Mouse (Mus musculus): ENCODE data around the gene Ppid. TPM values are rescaled to one million over a fixed set of nuclear protein-coding genes. Genes with fewer than 3 reads are reported as not detected.
"Not testable (repeated sequence)": the region's sequence is repeated elsewhere in the genome, so short reads cannot be mapped to it uniquely, and the experiment has no call there.

Gene Ppid
- polyA plus RNA-seq, 1 experiment from 2014 or later, result 207 TPM

- Histone ChIP-seq H3K27me3 (ENCODE audit: control insufficient read depth, insufficient read depth, low read length) (no peaks in the 10 kb centered on the region), H3K36me3 (ENCODE audit: control insufficient read depth, insufficient read depth, low read length) (no peaks in the 10 kb centered on the region), H3K4me1 (ENCODE audit: control insufficient read depth, insufficient read depth, low read length) (peaks cover 7% of the 10 kb centered on the region), H3K27ac (ENCODE audit: low read depth, low read length) (no peak overlapping the region), H3K4me3 (ENCODE audit: low read depth, low read length) (no peak overlapping the region), H3K4me2 (no peak overlapping the region), H3K9ac (ENCODE audit: low read length) (no peak overlapping the region), H3K9me3 (ENCODE audit: control insufficient read depth, low read length) (no peaks in the 10 kb centered on the region)
- 84% methylated on average over 3 of the region's 3 CpGs for WGBS
- DNase-seq (ENCODE audit: low spot score, missing footprints), result no peak
- no peak for ATAC-seq (ENCODE audit: low FRiP score)
Measured at GRCm38 (mm10) chr3:79569351-79569681, 21.8 kb upstream of the Ppid start.

- peaks cover 10% of the 10 kb centered on the region for H3K4me1 ChIP-seq (ENCODE audit: control insufficient read depth, insufficient read depth, low read length)
- H3K9ac ChIP-seq (ENCODE audit: low read length), result no peak overlapping the region
- H3K4me2 ChIP-seq, result no peak overlapping the region
- H3K27ac ChIP-seq (ENCODE audit: low read depth, low read length), result no peak overlapping the region
- no peaks in the 10 kb centered on the region for H3K9me3 ChIP-seq (ENCODE audit: control insufficient read depth, low read length)
- no peak overlapping the region for H3K4me3 ChIP-seq (ENCODE audit: low read depth, low read length)
- WGBS, result 73% methylated on average over 3 of the region's 3 CpGs
- H3K27me3 ChIP-seq (ENCODE audit: control insufficient read depth, insufficient read depth, low read length), result no peaks in the 10 kb centered on the region
- H3K36me3 ChIP-seq (ENCODE audit: control insufficient read depth, insufficient read depth, low read length), result no peaks in the 10 kb centered on the region
- DNase-seq (ENCODE audit: low spot score, missing footprints) (no peak), ATAC-seq (ENCODE audit: low FRiP score) (no peak)
Measured at GRCm38 (mm10) chr3:79572399-79572798, 18.7 kb upstream of the Ppid start.

GRCm38 (mm10) chr3:79573376-79573775 lies 17.8 kb upstream of the Ppid start:
- not testable (repeated sequence) for H3K4me3 ChIP-seq (ENCODE audit: low read depth, low read length); H3K36me3 ChIP-seq (ENCODE audit: control insufficient read depth, insufficient read depth, low read length); H3K27ac ChIP-seq (ENCODE audit: low read depth, low read length); ATAC-seq (ENCODE audit: low FRiP score); H3K4me2 ChIP-seq; H3K9ac ChIP-seq (ENCODE audit: low read length); H3K9me3 ChIP-seq (ENCODE audit: control insufficient read depth, low read length); H3K27me3 ChIP-seq (ENCODE audit: control insufficient read depth, insufficient read depth, low read length)
- 95% methylated on average over 5 of the region's 5 CpGs for WGBS
- H3K4me1 ChIP-seq (ENCODE audit: control insufficient read depth, insufficient read depth, low read length), result peaks cover 10% of the 10 kb centered on the region
- peak; percentile 61 for DNase-seq (ENCODE audit: low spot score, missing footprints)

GRCm38 (mm10) chr3:79574336-79574735 lies 16.8 kb upstream of the Ppid start:
- Histone ChIP-seq H3K4me3 (ENCODE audit: low read depth, low read length) (no peak overlapping the region), H3K27me3 (ENCODE audit: control insufficient read depth, insufficient read depth, low read length) (no peaks in the 10 kb centered on the region), H3K27ac (ENCODE audit: low read depth, low read length) (no peak overlapping the region), H3K4me2 (no peak overlapping the region), H3K9ac (ENCODE audit: low read length) (no peak overlapping the region), H3K4me1 (ENCODE audit: control insufficient read depth, insufficient read depth, low read length) (peaks cover 10% of the 10 kb centered on the region), H3K9me3 (ENCODE audit: control insufficient read depth, low read length) (no peaks in the 10 kb centered on the region), H3K36me3 (ENCODE audit: control insufficient read depth, insufficient read depth, low read length) (no peaks in the 10 kb centered on the region)
- 74% methylated on average over 3 of the region's 3 CpGs for WGBS
- ATAC-seq (ENCODE audit: low FRiP score) (no peak), DNase-seq (ENCODE audit: low spot score, missing footprints) (no peak)

- ATAC-seq (ENCODE audit: low FRiP score) (peak; percentile 58; the same call in 1 of the 2 replicates), DNase-seq (ENCODE audit: low spot score, missing footprints) (peak; percentile 82)
- Histone ChIP-seq H3K27ac (ENCODE audit: low read depth, low read length) (no peak overlapping the region), H3K9me3 (ENCODE audit: control insufficient read depth, low read length) (no peaks in the 10 kb centered on the region), H3K4me2 (no peak overlapping the region), H3K9ac (ENCODE audit: low read length) (no peak overlapping the region), H3K4me3 (ENCODE audit: low read depth, low read length) (no peak overlapping the region), H3K27me3 (ENCODE audit: control insufficient read depth, insufficient read depth, low read length) (no peaks in the 10 kb centered on the region), H3K4me1 (ENCODE audit: control insufficient read depth, insufficient read depth, low read length) (peaks cover 10% of the 10 kb centered on the region), H3K36me3 (ENCODE audit: control insufficient read depth, insufficient read depth, low read length) (no peaks in the 10 kb centered on the region)
- WGBS, result 22% methylated on average over 10 of the region's 10 CpGs
Measured at GRCm38 (mm10) chr3:79575576-79576467, 15.3 kb upstream of the Ppid start.

- WGBS, result 21% methylated on average over 3 of the region's 3 CpGs
Measured at GRCm38 (mm10) chr3:79576468-79576816, 14.7 kb upstream of the Ppid start.

GRCm38 (mm10) chr3:79576865-79577264 lies 14.3 kb upstream of the Ppid start:
- Histone ChIP-seq H3K4me3 (ENCODE audit: low read depth, low read length) (no peak overlapping the region), H3K4me2 (no peak overlapping the region), H3K36me3 (ENCODE audit: control insufficient read depth, insufficient read depth, low read length) (no peaks in the 10 kb centered on the region), H3K9ac (ENCODE audit: low read length) (no peak overlapping the region), H3K27ac (ENCODE audit: low read depth, low read length) (no peak overlapping the region), H3K9me3 (ENCODE audit: control insufficient read depth, low read length) (no peaks in the 10 kb centered on the region), H3K4me1 (ENCODE audit: control insufficient read depth, insufficient read depth, low read length) (peaks cover 10% of the 10 kb centered on the region), H3K27me3 (ENCODE audit: control insufficient read depth, insufficient read depth, low read length) (no peaks in the 10 kb centered on the region)
- no peak for ATAC-seq (ENCODE audit: low FRiP score)
- peak; percentile 81 for DNase-seq (ENCODE audit: low spot score, missing footprints)
- 37% methylated on average over 5 of the region's 5 CpGs for WGBS

More at GRCm38 (mm10) chr3:79576468-79576816, 14.7 kb upstream of the Ppid start:
- Histone ChIP-seq H3K4me1 (ENCODE audit: control insufficient read depth, insufficient read depth, low read length) (peaks cover 10% of the 10 kb centered on the region), H3K27ac (ENCODE audit: low read depth, low read length) (no peak overlapping the region), H3K4me3 (ENCODE audit: low read depth, low read length) (no peak overlapping the region), H3K27me3 (ENCODE audit: control insufficient read depth, insufficient read depth, low read length) (no peaks in the 10 kb centered on the region), H3K9ac (ENCODE audit: low read length) (no peak overlapping the region), H3K9me3 (ENCODE audit: control insufficient read depth, low read length) (no peaks in the 10 kb centered on the region), H3K36me3 (ENCODE audit: control insufficient read depth, insufficient read depth, low read length) (no peaks in the 10 kb centered on the region), H3K4me2 (no peak overlapping the region)
- DNase-seq (ENCODE audit: low spot score, missing footprints), result no peak
- no peak; the same call in 1 of the 2 replicates for ATAC-seq (ENCODE audit: low FRiP score)

- no peak overlapping the region for H3K4me3 ChIP-seq (ENCODE audit: low read depth, low read length)
- DNase-seq (ENCODE audit: low spot score, missing footprints) (peak; percentile 77), ATAC-seq (ENCODE audit: low FRiP score) (no peak)
- H3K9me3 ChIP-seq (ENCODE audit: control insufficient read depth, low read length), result no peaks in the 10 kb centered on the region
- no peaks in the 10 kb centered on the region for H3K36me3 ChIP-seq (ENCODE audit: control insufficient read depth, insufficient read depth, low read length)
- peaks cover 10% of the 10 kb centered on the region for H3K4me1 ChIP-seq (ENCODE audit: control insufficient read depth, insufficient read depth, low read length)
- 89% methylated on average over 6 of the region's 6 CpGs for WGBS
- H3K27ac ChIP-seq (ENCODE audit: low read depth, low read length), result no peak overlapping the region
- H3K4me2 ChIP-seq, result no peak overlapping the region
- H3K9ac ChIP-seq (ENCODE audit: low read length), result no peak overlapping the region
- no peaks in the 10 kb centered on the region for H3K27me3 ChIP-seq (ENCODE audit: control insufficient read depth, insufficient read depth, low read length)
Measured at GRCm38 (mm10) chr3:79577606-79578005, 13.5 kb upstream of the Ppid start.

- ATAC-seq (ENCODE audit: low FRiP score), result no peak
- Histone ChIP-seq H3K4me1 (ENCODE audit: control insufficient read depth, insufficient read depth, low read length) (peaks cover 10% of the 10 kb centered on the region), H3K27me3 (ENCODE audit: control insufficient read depth, insufficient read depth, low read length) (no peaks in the 10 kb centered on the region), H3K4me3 (ENCODE audit: low read depth, low read length) (no peak overlapping the region), H3K27ac (ENCODE audit: low read depth, low read length) (no peak overlapping the region), H3K9ac (ENCODE audit: low read length) (no peak overlapping the region), H3K36me3 (ENCODE audit: control insufficient read depth, insufficient read depth, low read length) (no peaks in the 10 kb centered on the region), H3K4me2 (no peak overlapping the region), H3K9me3 (ENCODE audit: control insufficient read depth, low read length) (no peaks in the 10 kb centered on the region)
- WGBS, result 68% methylated on average over 6 of the region's 6 CpGs
- DNase-seq (ENCODE audit: low spot score, missing footprints), result no peak
Measured at GRCm38 (mm10) chr3:79578164-79578563, 13.0 kb upstream of the Ppid start.

All from midbrain, embryonic 11.5 days (tissue).